Mouse (Mus musculus): ENCODE results near the gene Thada. TPM values are rescaled to one million over a fixed set of nuclear protein-coding genes. Genes with fewer than 3 reads are reported as not detected.

Gene Thada
- polyA plus RNA-seq, 1 experiment from 2014 or later = 15.8 TPM

- Histone ChIP-seq H3K4me3 (ENCODE audit: low read length) (no peak overlapping the region), H3K36me3 (ENCODE audit: control insufficient read depth, insufficient read depth, low read length) (no peaks in the 10 kb centered on the region), H3K27ac (ENCODE audit: low read depth, low read length) (no peak overlapping the region), H3K27me3 (ENCODE audit: control insufficient read depth, insufficient read depth, low read length) (no peaks in the 10 kb centered on the region), H3K4me1 (ENCODE audit: control insufficient read depth, insufficient read depth, low read length) (no peaks in the 10 kb centered on the region), H3K9me3 (ENCODE audit: control insufficient read depth, low read length) (no peaks in the 10 kb centered on the region), H3K4me2 (replicated peaks; ENCODE audit: low read depth, low read length) (no peak overlapping the region), H3K9ac (ENCODE audit: low read depth, low read length) (no peak overlapping the region)
- WGBS = 52% methylated on average over 15 of the region's 15 CpGs
- no peak for ATAC-seq (ENCODE audit: low FRiP score, low TSS enrichment)
Observed at GRCm38 (mm10) chr17:84480464-84481355, 14.7 kb upstream of the Thada start.

- H3K4me3 ChIP-seq (ENCODE audit: low read length) = no peak overlapping the region
- no peak overlapping the region for H3K27ac ChIP-seq (ENCODE audit: low read depth, low read length)
- H3K9me3 ChIP-seq (ENCODE audit: control insufficient read depth, low read length) = no peaks in the 10 kb centered on the region
- H3K4me1 ChIP-seq (ENCODE audit: control insufficient read depth, insufficient read depth, low read length) = no peaks in the 10 kb centered on the region
- 86% methylated on average over 4 of the region's 4 CpGs for WGBS
- no peak for ATAC-seq (ENCODE audit: low FRiP score, low TSS enrichment)
- H3K4me2 ChIP-seq (replicated peaks; ENCODE audit: low read depth, low read length) = no peak overlapping the region
- H3K36me3 ChIP-seq (ENCODE audit: control insufficient read depth, insufficient read depth, low read length) = no peaks in the 10 kb centered on the region
- no peaks in the 10 kb centered on the region for H3K27me3 ChIP-seq (ENCODE audit: control insufficient read depth, insufficient read depth, low read length)
- no peak overlapping the region for H3K9ac ChIP-seq (ENCODE audit: low read depth, low read length)
Observed at GRCm38 (mm10) chr17:84478276-84478675, 12.3 kb upstream of the Thada start.

- 91% methylated on average over 5 of the region's 5 CpGs for WGBS
- Histone ChIP-seq H3K9me3 (ENCODE audit: control insufficient read depth, low read length) (no peaks in the 10 kb centered on the region), H3K4me1 (ENCODE audit: control insufficient read depth, insufficient read depth, low read length) (no peaks in the 10 kb centered on the region), H3K27ac (ENCODE audit: low read depth, low read length) (no peak overlapping the region), H3K27me3 (ENCODE audit: control insufficient read depth, insufficient read depth, low read length) (no peaks in the 10 kb centered on the region), H3K4me3 (ENCODE audit: low read length) (no peak overlapping the region), H3K9ac (ENCODE audit: low read depth, low read length) (no peak overlapping the region), H3K4me2 (replicated peaks; ENCODE audit: low read depth, low read length) (no peak overlapping the region), H3K36me3 (ENCODE audit: control insufficient read depth, insufficient read depth, low read length) (no peaks in the 10 kb centered on the region)
- ATAC-seq (ENCODE audit: low FRiP score, low TSS enrichment) = no peak
Observed at GRCm38 (mm10) chr17:84477176-84477575, 11.2 kb upstream of the Thada start.

- H3K27me3 ChIP-seq (ENCODE audit: control insufficient read depth, insufficient read depth, low read length) = no peaks in the 10 kb centered on the region
- H3K4me1 ChIP-seq (ENCODE audit: control insufficient read depth, insufficient read depth, low read length) = no peaks in the 10 kb centered on the region
- no peak overlapping the region for H3K9ac ChIP-seq (ENCODE audit: low read depth, low read length)
- no peak overlapping the region for H3K27ac ChIP-seq (ENCODE audit: low read depth, low read length)
- H3K4me2 ChIP-seq (replicated peaks; ENCODE audit: low read depth, low read length) = no peak overlapping the region
- H3K36me3 ChIP-seq (ENCODE audit: control insufficient read depth, insufficient read depth, low read length) = no peaks in the 10 kb centered on the region
- no peak overlapping the region for H3K4me3 ChIP-seq (ENCODE audit: low read length)
- H3K9me3 ChIP-seq (ENCODE audit: control insufficient read depth, low read length) = no peaks in the 10 kb centered on the region
- no peak for ATAC-seq (ENCODE audit: low FRiP score, low TSS enrichment)
- 65% methylated on average over 4 of the region's 4 CpGs for WGBS
Observed at GRCm38 (mm10) chr17:84474312-84474711, 8.3 kb upstream of the Thada start.

- no peaks in the 10 kb centered on the region for H3K4me1 ChIP-seq (ENCODE audit: control insufficient read depth, insufficient read depth, low read length)
- WGBS = 46% methylated on average over 4 of the region's 4 CpGs
- no peak overlapping the region for H3K4me3 ChIP-seq (ENCODE audit: low read length)
- H3K9ac ChIP-seq (ENCODE audit: low read depth, low read length) = no peak overlapping the region
- no peaks in the 10 kb centered on the region for H3K9me3 ChIP-seq (ENCODE audit: control insufficient read depth, low read length)
- H3K4me2 ChIP-seq (replicated peaks; ENCODE audit: low read depth, low read length) = no peak overlapping the region
- no peaks in the 10 kb centered on the region for H3K27me3 ChIP-seq (ENCODE audit: control insufficient read depth, insufficient read depth, low read length)
- no peak overlapping the region for H3K27ac ChIP-seq (ENCODE audit: low read depth, low read length)
- peaks cover 80% of the 10 kb centered on the region for H3K36me3 ChIP-seq (ENCODE audit: control insufficient read depth, insufficient read depth, low read length)
- ATAC-seq (ENCODE audit: low FRiP score, low TSS enrichment) = no peak
Observed at GRCm38 (mm10) chr17:84435012-84435411, 31.0 kb downstream of the Thada start.

GRCm38 (mm10) chr17:84434233-84434632, 31.8 kb downstream of the Thada start:
- peaks cover 80% of the 10 kb centered on the region for H3K36me3 ChIP-seq (ENCODE audit: control insufficient read depth, insufficient read depth, low read length)

GRCm38 (mm10) chr17:84431991-84432390, 34.0 kb downstream of the Thada start:
- H3K4me3 ChIP-seq (ENCODE audit: low read length) = no peak overlapping the region
- H3K27ac ChIP-seq (ENCODE audit: low read depth, low read length) = no peak overlapping the region
- H3K36me3 ChIP-seq (ENCODE audit: control insufficient read depth, insufficient read depth, low read length) = peaks cover 77% of the 10 kb centered on the region
- no peak overlapping the region for H3K4me2 ChIP-seq (replicated peaks; ENCODE audit: low read depth, low read length)
- no peaks in the 10 kb centered on the region for H3K4me1 ChIP-seq (ENCODE audit: control insufficient read depth, insufficient read depth, low read length)
- no peaks in the 10 kb centered on the region for H3K27me3 ChIP-seq (ENCODE audit: control insufficient read depth, insufficient read depth, low read length)
- WGBS = 76% methylated on average over 5 of the region's 5 CpGs
- no peak for ATAC-seq (ENCODE audit: low FRiP score, low TSS enrichment)
- no peak overlapping the region for H3K9ac ChIP-seq (ENCODE audit: low read depth, low read length)
- H3K9me3 ChIP-seq (ENCODE audit: control insufficient read depth, low read length) = no peaks in the 10 kb centered on the region

More at GRCm38 (mm10) chr17:84434233-84434632, 31.8 kb downstream of the Thada start:
- Histone ChIP-seq H3K4me3 (ENCODE audit: low read length) (no peak overlapping the region), H3K27ac (ENCODE audit: low read depth, low read length) (no peak overlapping the region), H3K27me3 (ENCODE audit: control insufficient read depth, insufficient read depth, low read length) (no peaks in the 10 kb centered on the region), H3K9me3 (ENCODE audit: control insufficient read depth, low read length) (no peaks in the 10 kb centered on the region), H3K9ac (ENCODE audit: low read depth, low read length) (no peak overlapping the region), H3K4me1 (ENCODE audit: control insufficient read depth, insufficient read depth, low read length) (no peaks in the 10 kb centered on the region), H3K4me2 (replicated peaks; ENCODE audit: low read depth, low read length) (no peak overlapping the region)
- no peak for ATAC-seq (ENCODE audit: low FRiP score, low TSS enrichment)

- peaks cover 61% of the 10 kb centered on the region for H3K36me3 ChIP-seq (ENCODE audit: control insufficient read depth, insufficient read depth, low read length)
- no peak overlapping the region for H3K27ac ChIP-seq (ENCODE audit: low read depth, low read length)
- H3K4me3 ChIP-seq (ENCODE audit: low read length) = no peak overlapping the region
- no peaks in the 10 kb centered on the region for H3K27me3 ChIP-seq (ENCODE audit: control insufficient read depth, insufficient read depth, low read length)
- ATAC-seq (ENCODE audit: low FRiP score, low TSS enrichment) = no peak
- H3K9me3 ChIP-seq (ENCODE audit: control insufficient read depth, low read length) = no peaks in the 10 kb centered on the region; the same call in 1 of the 2 replicates
- H3K4me2 ChIP-seq (replicated peaks; ENCODE audit: low read depth, low read length) = no peak overlapping the region
- H3K9ac ChIP-seq (ENCODE audit: low read depth, low read length) = no peak overlapping the region
- WGBS = 94% methylated on average over 1 of the region's 1 CpGs
- peaks cover 6% of the 10 kb centered on the region; the same call in 1 of the 2 replicates for H3K4me1 ChIP-seq (ENCODE audit: control insufficient read depth, insufficient read depth, low read length)
Observed at GRCm38 (mm10) chr17:84424258-84424657, 41.7 kb downstream of the Thada start.

GRCm38 (mm10) chr17:84422916-84423315, 43.1 kb downstream of the Thada start:
- Histone ChIP-seq H3K27me3 (ENCODE audit: control insufficient read depth, insufficient read depth, low read length) (no peaks in the 10 kb centered on the region), H3K4me1 (ENCODE audit: control insufficient read depth, insufficient read depth, low read length) (peaks cover 6% of the 10 kb centered on the region; the same call in 1 of the 2 replicates), H3K4me2 (replicated peaks; ENCODE audit: low read depth, low read length) (no peak overlapping the region), H3K4me3 (ENCODE audit: low read length) (no peak overlapping the region), H3K27ac (ENCODE audit: low read depth, low read length) (no peak overlapping the region), H3K9ac (ENCODE audit: low read depth, low read length) (no peak overlapping the region), H3K9me3 (ENCODE audit: control insufficient read depth, low read length) (no peaks in the 10 kb centered on the region; the same call in 1 of the 2 replicates), H3K36me3 (ENCODE audit: control insufficient read depth, insufficient read depth, low read length) (peaks cover 47% of the 10 kb centered on the region)
- WGBS = 93% methylated on average over 8 of the region's 8 CpGs
- no peak for ATAC-seq (ENCODE audit: low FRiP score, low TSS enrichment)
